7 mouse cellular contexts compared by ENCODE assay signal in the genomic region with DNA sequence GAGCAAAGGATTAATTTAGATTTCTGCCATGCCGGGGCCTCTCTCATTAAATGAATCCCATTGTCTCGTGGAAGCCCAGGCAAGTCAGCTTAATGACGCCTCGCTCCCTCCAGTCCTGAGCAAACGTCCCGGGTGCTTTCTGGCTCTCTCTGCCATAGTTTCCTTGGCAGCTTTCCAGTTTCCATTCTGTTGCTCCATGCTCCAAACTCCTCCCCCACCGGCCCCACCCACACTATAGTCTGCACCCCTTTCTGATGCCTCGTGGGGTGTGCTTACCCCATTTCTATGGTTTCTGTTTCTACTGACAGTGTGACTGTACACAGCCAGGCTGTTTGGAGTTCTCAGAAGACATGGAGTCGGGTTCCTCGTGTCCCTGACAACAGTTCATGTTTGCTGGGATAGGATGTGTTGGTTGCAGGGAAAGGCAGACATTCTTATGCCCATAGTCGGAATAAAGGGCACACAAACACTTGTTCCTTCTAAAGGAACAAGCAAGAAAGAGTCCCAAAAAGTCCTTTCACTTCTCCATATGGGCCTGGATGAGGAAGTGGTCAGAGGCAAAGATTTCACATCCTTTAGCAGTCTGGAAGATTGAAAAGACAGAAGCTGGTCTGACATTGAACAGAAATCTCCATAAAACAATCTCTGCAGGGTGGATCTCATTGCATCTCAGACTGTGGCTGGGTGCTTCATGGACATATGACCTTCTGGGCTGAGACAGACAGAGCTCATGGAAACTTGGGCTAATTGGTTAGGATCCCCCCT. TPM values are rescaled to one million over a fixed set of nuclear protein-coding genes. Genes with fewer than 3 reads are reported as not detected.
A peak's percentile ranks its signal among the peaks of the same experiment; 100 is the strongest.
DNase-seq lines count a peak whose midpoint lies in the region; ATAC-seq and TF ChIP-seq lines count a peak whose summit lies in the region.

No protein-coding gene starts in this region.

- H3K27me3 ChIP-seq in forebrain, postnatal 0 days (ENCODE audit: insufficient read depth, low read length), result peaks cover 13% of the 10 kb centered on the region
- no peaks in the 10 kb centered on the region; the same call in 1 of the 2 replicates for H3K27me3 ChIP-seq in hindbrain, embryonic 11.5 days (ENCODE audit: control insufficient read depth, insufficient read depth, low read length)
- H3K27me3 ChIP-seq in splenic B cell, adult 2 months (ENCODE audit: control insufficient read depth, insufficient read depth, low read length, poor library complexity, severe bottlenecking), result no peaks in the 10 kb centered on the region

- 7% methylated on average over 11 of the region's 11 CpGs for WGBS in forebrain, postnatal 0 days
- WGBS in hindbrain, embryonic 11.5 days, result 29% methylated on average over 11 of the region's 11 CpGs

- no peaks in the 10 kb centered on the region for H3K36me3 ChIP-seq in forebrain, postnatal 0 days (ENCODE audit: insufficient read depth)
- no peaks in the 10 kb centered on the region for H3K36me3 ChIP-seq in hindbrain, embryonic 11.5 days (ENCODE audit: control insufficient read depth, insufficient read depth, low read length)
- no peaks in the 10 kb centered on the region for H3K36me3 ChIP-seq in splenic B cell, adult 2 months (ENCODE audit: control insufficient read depth, insufficient read depth, low read length, poor library complexity, severe bottlenecking)

- no peak overlapping the region for H3K4me2 ChIP-seq in forebrain, postnatal 0 days (ENCODE audit: low read depth)
- H3K4me2 ChIP-seq in hindbrain, embryonic 11.5 days (replicated peaks; ENCODE audit: low read depth, low read length), result no peak overlapping the region

- peaks cover 7% of the 10 kb centered on the region; the same call in 1 of the 2 replicates for H3K4me1 ChIP-seq in forebrain, postnatal 0 days (ENCODE audit: insufficient read depth)
- H3K4me1 ChIP-seq in hindbrain, embryonic 11.5 days (replicated peaks; ENCODE audit: control insufficient read depth, insufficient read depth, low read length), result peaks cover 17% of the 10 kb centered on the region

- no peak overlapping the region for H3K4me3 ChIP-seq in forebrain, postnatal 0 days (ENCODE audit: low read depth, low read length)
- no peak overlapping the region for H3K4me3 ChIP-seq in hindbrain, embryonic 11.5 days (ENCODE audit: low read depth, low read length)

- H3K9me3 ChIP-seq in forebrain, postnatal 0 days (ENCODE audit: low read length), result no peaks in the 10 kb centered on the region
- no peaks in the 10 kb centered on the region for H3K9me3 ChIP-seq in hindbrain, embryonic 11.5 days (ENCODE audit: control insufficient read depth, low read length)

- DNase-seq in A20 (ENCODE audit: low read depth, low spot score) (peak; percentile 52), R1 (ENCODE audit: low read depth, low spot score) (peak; percentile 49)
- DNase-seq in forebrain, postnatal 0 days, result peak; percentile 47
- peak; percentile 49 for DNase-seq in hindbrain, embryonic 11.5 days (ENCODE audit: low spot score)
- peak; percentile 54 for DNase-seq in layer of hippocampus, adult 9-10 months (ENCODE audit: low spot score)
- DNase-seq in lung, postnatal 25 days (ENCODE audit: low spot score), result peak; percentile 85
- peak; percentile 33 for DNase-seq in splenic B cell, adult 2 months (ENCODE audit: low read depth, low spot score)

- H3K9ac ChIP-seq in forebrain, postnatal 0 days, result no peak overlapping the region
- no peak overlapping the region; the same call in 1 of the 2 replicates for H3K9ac ChIP-seq in hindbrain, embryonic 11.5 days (ENCODE audit: low read depth, low read length)

- ATAC-seq in forebrain, postnatal 0 days, result peak; percentile 42; the same call in 1 of the 2 replicates
- ATAC-seq in hindbrain, embryonic 11.5 days (ENCODE audit: low FRiP score), result no peak

- TF ChIP-seq CTCF in forebrain, postnatal 0 days (IDR thresholded peaks at IDR 0.05; ENCODE audit: low read depth), result no peak

- H3K27ac ChIP-seq in forebrain, postnatal 0 days (ENCODE audit: low read depth, low read length), result 0 out of 2 replicates have a peak overlapping the region, but pooled peaks have one; percentile 29
- peak overlapping the region; percentile 47 for H3K27ac ChIP-seq in hindbrain, embryonic 11.5 days (ENCODE audit: low read depth, low read length)

RNA-seq across cellular contexts. Expression of a gene that starts 25.5 kb away (rescaled TPM):
- 65.6 and 95.6 TPM in 2 replicates for total RNA-seq in forebrain, postnatal 0 days (2014; rRNA removed)
- 54.4 and 67.5 TPM in 2 replicates for polyA plus RNA-seq in forebrain, postnatal 0 days (2015; fragmentation: Nextera tagmentation; extraction: Ambion mirVana)
- 104 and 115 TPM in 2 replicates for polyA plus RNA-seq in hindbrain, embryonic 11.5 days (2014; fragmentation: Nextera tagmentation; extraction: Ambion mirVana)

Comparison
In these comparisons a context has a peak if more than half of its experiments do, and no peak if none do; other contexts are left out.
1. DNase-seq: peak in every context shown above with its lines; median percentile 85 in lung, postnatal 25 days; 54 in layer of hippocampus, adult 9-10 months; 52 in A20; 49 in R1; 49 in hindbrain, embryonic 11.5 days; 47 in forebrain, postnatal 0 days; 33 in splenic B cell, adult 2 months.